Mouse (Mus musculus) layer of hippocampus, adult 18-20 months (tissue): ENCODE data around the gene Btg1. TPM values are rescaled to one million over a fixed set of nuclear protein-coding genes. Genes with fewer than 3 reads are reported as not detected.

Experiments
- DNase-seq, 2 experiments: peaks; one replicate each; pipeline ENCODE4 v3.0.0; 2022; ENCODE audit warnings: low spot score in 2 of 2
- long read RNA-seq: library from polyadenylated mRNA; stranded (forward); transcript quantifications from one replicate; pipeline ENCODE4 v2.0.0, GENCODE M21; 2021
- total RNA-seq, 2 experiments: library from RNA; stranded (reverse); gene quantifications; 2 replicates each; pipeline ENCODE4 v1.2.3; 2021

The Btg1 gene
- total RNA-seq, result 10 to 100 TPM; 56.3 to 60.6 TPM
- long read RNA-seq, full-length matches to known transcripts, result 82 of 90 reads
- long read RNA-seq, partial matches to known transcripts, result 0 of 90 reads
- long read RNA-seq, other reads (novel, unspliced or antisense), result 8 of 90 reads

- DNase-seq, result peak; percentile 99 to 100
These were observed at the start of gene Btg1 for GRCm38 (mm10) chr10:96616709-96617116. TSS of gene Btg1 (plus strand) at chr10:96617006.

- DNase-seq, result no peak
These were observed 47.3 kb upstream of the Btg1 start for GRCm38 (mm10) chr10:96569469-96569868.

- DNase-seq, result peak in 1 of 2 experiments; percentile 13
These were observed 45.6 kb upstream of the Btg1 start for GRCm38 (mm10) chr10:96571176-96571575.

GRCm38 (mm10) chr10:96574786-96575185, 42.0 kb upstream of the Btg1 start:
- no peak for DNase-seq

- DNase-seq, result no peak
These were observed 41.5 kb upstream of the Btg1 start for GRCm38 (mm10) chr10:96575338-96575737.

GRCm38 (mm10) chr10:96578924-96579323, 37.9 kb upstream of the Btg1 start:
- DNase-seq, result no peak

GRCm38 (mm10) chr10:96579436-96579835, 37.4 kb upstream of the Btg1 start:
- no peak for DNase-seq

GRCm38 (mm10) chr10:96580246-96580645, 36.6 kb upstream of the Btg1 start:
- peak in 1 of 2 experiments; percentile 10 for DNase-seq

GRCm38 (mm10) chr10:96581232-96581631, 35.6 kb upstream of the Btg1 start:
- DNase-seq, result no peak

GRCm38 (mm10) chr10:96586191-96586880, 30.5 kb upstream of the Btg1 start:
- DNase-seq, result no peak

- DNase-seq, result no peak
These were observed 30.0 kb upstream of the Btg1 start for GRCm38 (mm10) chr10:96586881-96587217.

GRCm38 (mm10) chr10:96588233-96588632, 28.6 kb upstream of the Btg1 start:
- no peak for DNase-seq

GRCm38 (mm10) chr10:96589781-96590180, 27.0 kb upstream of the Btg1 start:
- no peak for DNase-seq

- DNase-seq, result no peak
These were observed 24.7 kb upstream of the Btg1 start for GRCm38 (mm10) chr10:96592089-96592488.

- DNase-seq, result no peak
These were observed 21.2 kb upstream of the Btg1 start for GRCm38 (mm10) chr10:96595435-96596132.

GRCm38 (mm10) chr10:96596411-96596810, 20.4 kb upstream of the Btg1 start:
- no peak for DNase-seq

GRCm38 (mm10) chr10:96599641-96600040, 17.2 kb upstream of the Btg1 start:
- no peak for DNase-seq

- no peak for DNase-seq
These were observed 15.1 kb upstream of the Btg1 start for GRCm38 (mm10) chr10:96601670-96602069.

GRCm38 (mm10) chr10:96602339-96602738, 14.5 kb upstream of the Btg1 start:
- no peak for DNase-seq

GRCm38 (mm10) chr10:96605168-96605567, 11.6 kb upstream of the Btg1 start:
- DNase-seq, result no peak

- DNase-seq, result no peak
These were observed 10.9 kb upstream of the Btg1 start for GRCm38 (mm10) chr10:96605856-96606255.

- no peak for DNase-seq
These were observed 9.1 kb upstream of the Btg1 start for GRCm38 (mm10) chr10:96607617-96608185.
